Mouse (Mus musculus) G1E (cell line): ENCODE data around the gene Lrrfip1.

ENCODE experiments used
- CTCF ChIP-seq: IDR thresholded peaks from 2 replicates; pipeline ENCODE4 v1.5.1; 2012; ENCODE audit warnings: low read depth, low read length, inconsistent platforms, mixed read lengths
- POLR2AphosphoS5 ChIP-seq: IDR thresholded peaks from 2 replicates; pipeline ENCODE4 v1.6.1; 2012; ENCODE audit warnings: low read depth, low read length, inconsistent platforms; ENCODE audit not compliant: insufficient replicate concordance

DNA sequence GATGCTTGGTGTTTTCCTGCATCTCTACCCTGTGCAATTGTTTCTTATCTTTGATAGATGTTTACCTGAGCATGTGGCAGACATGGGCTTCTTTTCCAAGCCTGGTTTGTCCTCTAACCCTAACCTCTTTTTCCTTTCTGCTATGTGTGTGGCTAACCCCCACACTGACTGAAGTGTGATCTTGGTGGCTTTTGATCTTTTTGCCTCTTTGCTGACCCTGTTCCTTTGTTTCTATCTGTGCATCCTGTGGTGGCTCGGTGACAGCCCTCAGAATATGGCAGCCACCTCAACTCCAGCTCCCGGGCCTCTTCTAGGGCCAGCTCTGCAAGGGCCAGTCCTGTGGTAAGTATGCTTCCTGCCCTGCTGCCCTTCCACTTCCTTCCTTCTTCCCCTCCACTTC, 94.8 kb downstream of the Lrrfip1 start:
- TF ChIP-seq CTCF (no peak), POLR2AphosphoS5 (no peak)
